8 mouse cellular contexts compared by ENCODE assay signal in genomic region chr5:150118455-150119241, GRCm38 (mm10). TPM values are rescaled to one million over a fixed set of nuclear protein-coding genes. Genes with fewer than 3 reads are reported as not detected.
DNase-seq lines count a peak whose midpoint lies in the region; ATAC-seq lines count a peak whose summit lies in the region.

Fry (plus strand) TSS chr5:150118645.

- no peaks in the 10 kb centered on the region for H3K36me3 ChIP-seq in hindbrain, embryonic 15.5 days

- peak; percentile 46 for DNase-seq in WW6 (ENCODE audit: low read depth, low spot score)
- peak; percentile 85 to 90 for DNase-seq in cerebellum, postnatal 4 days (ENCODE audit: low spot score in 2 of 2)
- peak; percentile 94 for DNase-seq in gastrocnemius, adult 18-20 months (ENCODE audit: low spot score)
- DNase-seq in left cerebral cortex, adult 11 months (ENCODE audit: low spot score): peak; percentile 92
- peak; percentile 97 for DNase-seq in lung, postnatal 36 days
- DNase-seq in retina, embryonic 14.5 days (ENCODE audit: low spot score): peak; percentile 91
- peak; percentile 99 for DNase-seq in thymus, postnatal 36 days

- H3K27ac ChIP-seq in hindbrain, embryonic 15.5 days (replicated peaks): peak within 1 kb of the TSS; percentile 77

- H3K27me3 ChIP-seq in hindbrain, embryonic 15.5 days: no peaks in the 10 kb centered on the region

- peak within 1 kb of the TSS; percentile 67 for H3K9ac ChIP-seq in hindbrain, embryonic 15.5 days

- H3K4me1 ChIP-seq in hindbrain, embryonic 15.5 days (replicated peaks): peaks cover 30% of the 10 kb centered on the region

- H3K4me3 ChIP-seq in hindbrain, embryonic 15.5 days: peak within 1 kb of the TSS; percentile 82

- H3K9me3 ChIP-seq in hindbrain, embryonic 15.5 days: no peaks in the 10 kb centered on the region

- under 1% methylated on average over 58 of the region's 68 CpGs for WGBS in hindbrain, embryonic 15.5 days

- peak; percentile 98 for ATAC-seq in hindbrain, embryonic 15.5 days (ENCODE audit: low FRiP score, low read depth)

- H3K4me2 ChIP-seq in hindbrain, embryonic 15.5 days: peak within 1 kb of the TSS; percentile 84

RNA-seq across cellular contexts. Expression of gene Fry, which starts in this region (rescaled TPM):
- 10 to 100 TPM; 59.8 to 70.0 TPM for total RNA-seq in gastrocnemius, adult 18-20 months (2021)
- polyA plus RNA-seq in hindbrain, embryonic 15.5 days (2015; fragmentation: Nextera tagmentation; extraction: Ambion mirVana): 46.6 and 52.0 TPM in 2 replicates

Comparison
In these comparisons a context has a peak if more than half of its experiments do, and no peak if none do; other contexts are left out.
1. Peak in every context shown above with its lines: DNase-seq, ATAC-seq, H3K4me3 ChIP-seq and H3K27ac ChIP-seq.
2. DNase-seq: peak in every context shown above with its lines; median percentile 99 in thymus, postnatal 36 days; 97 in lung, postnatal 36 days; 94 in gastrocnemius, adult 18-20 months; 92 in left cerebral cortex, adult 11 months; 91 in retina, embryonic 14.5 days; 88 in cerebellum, postnatal 4 days; 46 in WW6.